Mouse (Mus musculus) kidney, embryonic 16.5 days (tissue): ENCODE data around the gene Stk32c. TPM values are rescaled to one million over a fixed set of nuclear protein-coding genes. Genes with fewer than 3 reads are reported as not detected.

Experiments used
- ATAC-seq: fragments of 200-750 bp; cut with Nextera tagmentation; 2 replicates; pipeline ENCODE4 v1.8.0; 2017; ENCODE audit warnings: moderate TSS enrichment; ENCODE audit not compliant: low FRiP score, low TSS enrichment
- H3K27ac ChIP-seq: fragments of 300-500 bp; sonication (generic); 2 replicates; pipeline ENCODE4 v1.5.1; 2014; ENCODE audit warnings: low read length
- H3K27me3 ChIP-seq: fragments of 300-500 bp; sonication (generic); 2 replicates; pipeline ENCODE4 v1.6.1; 2014; ENCODE audit warnings: low read length, control low read depth, mixed read lengths; ENCODE audit not compliant: insufficient read depth
- H3K36me3 ChIP-seq: fragments of 300-500 bp; sonication (generic); 2 replicates; pipeline ENCODE4 v1.6.1; 2014; ENCODE audit warnings: low read length, control low read depth, mixed read lengths; ENCODE audit not compliant: insufficient read depth
- H3K4me1 ChIP-seq: fragments of 300-500 bp; sonication (generic); 2 replicates; pipeline ENCODE4 v1.6.1; 2014; ENCODE audit warnings: low read length, control low read depth, mixed read lengths; ENCODE audit not compliant: insufficient read depth
- H3K4me2 ChIP-seq: fragments of 300-500 bp; sonication (generic); replicated peaks from 2 replicates; pipeline ENCODE4 v1.6.1; 2014; ENCODE audit warnings: low read depth, low read length
- H3K4me3 ChIP-seq: fragments of 300-500 bp; sonication (generic); 2 replicates; pipeline ENCODE4 v1.5.1; 2014; ENCODE audit warnings: mild to moderate bottlenecking, low read length
- H3K9ac ChIP-seq: fragments of 300-500 bp; sonication (generic); replicated peaks from 2 replicates; pipeline ENCODE4 v1.6.1; 2014; ENCODE audit warnings: low read length
- H3K9me3 ChIP-seq: fragments of 300-500 bp; sonication (generic); 2 replicates; pipeline ENCODE4 v1.6.1; 2016; ENCODE audit warnings: low read length, control low read depth
- WGBS: fragments of 180-500 bp; shearing (Covaris S2); extraction: QIAGEN DNeasy Blood & Tissue Kit; methylation state at CpG from one replicate; pipeline ENCODE4 v1.1.7; 2014; 5-methylcytosine and 5-hydroxymethylcytosine counted together
- polyA plus RNA-seq: library from polyadenylated mRNA; unstranded; fragments of >200 nt; fragmentation: Nextera tagmentation; extraction: Ambion mirVana; gene quantifications from 2 replicates; pipeline ENCODE4 v1.2.1, GENCODE M21; 2015

Gene Stk32c
- polyA plus RNA-seq, 1 experiment from 2014 or later, result 0.39 TPM

DNA sequence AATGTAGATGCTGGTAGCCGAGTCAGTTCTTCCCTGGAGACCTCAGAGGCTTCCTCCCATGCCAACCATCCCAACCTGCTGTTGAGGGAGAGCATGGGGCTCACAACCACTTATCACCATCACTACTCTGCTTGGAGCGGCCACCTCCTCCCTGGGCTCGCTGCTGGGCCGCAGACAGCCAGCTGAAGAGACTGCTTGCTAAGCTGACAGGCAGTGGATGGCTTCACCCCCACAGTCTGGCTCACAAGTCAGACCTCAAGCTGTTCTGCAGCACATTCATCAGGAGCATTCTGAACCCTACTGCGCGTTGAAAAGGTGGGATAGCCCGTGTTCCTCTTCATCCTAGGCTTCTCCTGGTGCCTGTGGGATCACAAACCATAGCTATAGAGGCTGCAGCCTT lies 54.6 kb downstream of the Stk32c start:
- ATAC-seq, result no peak
- Histone ChIP-seq H3K9me3 (no peaks in the 10 kb centered on the region), H3K4me2 (no peak overlapping the region), H3K36me3 (no peaks in the 10 kb centered on the region), H3K9ac (no peak overlapping the region), H3K4me3 (no peak overlapping the region), H3K4me1 (peaks cover 15% of the 10 kb centered on the region), H3K27me3 (no peaks in the 10 kb centered on the region), H3K27ac (no peak overlapping the region)
- 76% methylated on average over 7 of the region's 7 CpGs for WGBS

DNA sequence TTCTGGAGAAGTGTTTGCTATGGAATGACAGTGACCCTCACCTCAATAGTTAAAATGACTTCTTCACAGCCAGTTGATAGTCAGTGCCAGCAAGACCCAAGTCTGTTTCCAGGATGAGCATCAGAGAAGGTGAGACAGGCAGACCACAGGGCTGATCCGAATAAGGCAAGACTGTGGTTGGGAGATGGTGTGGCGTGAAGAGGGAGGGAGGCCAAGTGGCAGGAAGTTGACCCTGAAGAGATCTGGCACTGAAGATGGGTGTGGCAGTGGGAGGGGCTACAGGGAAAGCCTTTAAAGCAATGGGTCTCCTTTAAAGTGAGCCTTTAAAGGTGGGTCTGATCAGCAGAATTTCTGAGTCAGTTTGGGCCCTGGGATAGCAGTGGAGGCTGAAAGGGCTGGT lies 55.6 kb downstream of the Stk32c start:
- Histone ChIP-seq H3K4me1 (peaks cover 15% of the 10 kb centered on the region), H3K9ac (no peak overlapping the region), H3K4me2 (no peak overlapping the region), H3K27me3 (no peaks in the 10 kb centered on the region), H3K9me3 (no peaks in the 10 kb centered on the region), H3K36me3 (no peaks in the 10 kb centered on the region), H3K27ac (no peak overlapping the region), H3K4me3 (no peak overlapping the region)
- ATAC-seq, result no peak
- WGBS, result 14% methylated on average over 2 of the region's 2 CpGs

DNA sequence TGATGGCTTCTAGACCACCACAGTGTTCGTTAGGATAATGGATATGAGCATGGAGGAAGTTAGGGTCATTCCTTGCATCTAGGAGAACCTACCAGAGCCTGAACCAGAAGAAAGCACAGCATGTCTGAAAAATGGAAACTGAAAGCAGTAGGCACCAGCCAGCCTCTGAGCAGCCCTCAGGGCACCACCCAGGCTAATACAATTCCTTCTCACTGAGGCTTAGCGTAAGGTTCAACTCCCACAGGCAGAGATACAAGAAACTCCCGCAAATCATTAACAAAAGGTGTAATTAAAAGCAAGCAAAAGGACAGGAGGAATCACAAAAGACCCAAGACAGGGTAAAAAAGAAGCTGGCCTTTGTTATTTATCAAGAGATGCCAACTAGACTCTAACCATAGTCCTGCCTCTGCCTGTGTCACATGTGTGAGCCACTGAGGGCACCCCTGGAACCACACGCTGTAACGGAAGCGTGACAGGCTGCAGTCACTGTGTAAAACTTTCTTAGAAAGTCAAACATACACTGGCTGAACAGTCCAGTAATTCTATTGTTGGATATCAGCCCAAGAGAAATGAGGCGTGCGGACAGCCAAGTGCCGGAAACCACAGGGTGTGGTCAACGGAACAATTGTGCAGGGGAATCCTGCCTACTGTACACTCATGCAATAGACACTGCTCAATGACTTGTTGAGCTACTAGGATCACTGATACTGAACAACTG lies 56.6 kb downstream of the Stk32c start:
- no peaks in the 10 kb centered on the region for H3K9me3 ChIP-seq
- no peaks in the 10 kb centered on the region for H3K36me3 ChIP-seq
- peaks cover 15% of the 10 kb centered on the region for H3K4me1 ChIP-seq
- no peak overlapping the region for H3K4me3 ChIP-seq
- H3K27ac ChIP-seq, result peak overlapping the region; percentile 3; the same call in 1 of the 2 replicates
- peak; percentile 58; the same call in 1 of the 2 replicates for ATAC-seq
- WGBS, result 41% methylated on average over 10 of the region's 10 CpGs
- H3K4me2 ChIP-seq, result no peak overlapping the region
- H3K9ac ChIP-seq, result no peak overlapping the region
- no peaks in the 10 kb centered on the region for H3K27me3 ChIP-seq

DNA sequence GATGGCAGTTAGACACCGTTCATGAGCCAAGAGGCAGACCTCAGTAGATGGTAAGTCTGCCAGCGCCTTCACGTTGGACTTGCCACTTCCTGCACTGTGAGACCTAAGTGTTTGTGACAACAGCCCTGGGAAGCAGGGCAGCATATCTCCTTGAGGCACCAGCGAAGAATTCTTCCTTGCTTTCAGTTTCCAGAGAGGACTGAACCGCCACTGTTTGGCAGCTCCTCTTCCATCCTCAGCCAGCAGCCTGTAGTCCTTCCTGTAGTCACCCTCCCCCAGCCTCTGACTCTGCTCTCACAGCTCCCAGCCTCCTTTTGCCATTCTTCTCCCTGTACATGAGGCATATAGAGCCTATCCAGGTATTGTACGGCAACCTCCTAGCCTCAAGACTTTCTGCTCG lies 60.2 kb downstream of the Stk32c start:
- Histone ChIP-seq H3K4me1 (peaks cover 23% of the 10 kb centered on the region), H3K9me3 (no peaks in the 10 kb centered on the region), H3K4me2 (no peak overlapping the region), H3K36me3 (no peaks in the 10 kb centered on the region), H3K27ac (no peak overlapping the region), H3K9ac (no peak overlapping the region), H3K4me3 (no peak overlapping the region), H3K27me3 (no peaks in the 10 kb centered on the region)
- WGBS, result 74% methylated on average over 7 of the region's 7 CpGs
- ATAC-seq, result no peak

DNA sequence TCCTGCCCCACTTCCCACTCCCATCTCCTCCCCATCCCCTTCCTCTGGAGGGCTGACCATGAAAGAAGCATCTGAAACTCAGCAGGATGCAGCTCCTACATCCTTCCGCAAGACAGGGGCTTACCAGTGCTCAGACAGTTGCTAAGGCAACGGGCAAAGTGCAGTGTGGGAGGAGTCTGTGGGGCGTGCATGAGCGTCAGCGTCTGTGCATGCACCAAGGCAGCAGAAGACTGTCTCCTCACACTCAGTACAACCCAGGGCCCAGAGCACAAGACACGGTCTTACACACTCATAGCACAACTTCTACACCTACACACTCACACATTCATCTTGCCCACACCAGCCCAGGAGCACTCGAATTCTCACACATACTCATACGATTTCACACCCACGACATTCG lies 62.0 kb downstream of the Stk32c start:
- Histone ChIP-seq H3K36me3 (no peaks in the 10 kb centered on the region), H3K9me3 (no peaks in the 10 kb centered on the region), H3K4me3 (no peak overlapping the region), H3K4me1 (peaks cover 12% of the 10 kb centered on the region), H3K9ac (no peak overlapping the region), H3K4me2 (no peak overlapping the region), H3K27ac (no peak overlapping the region), H3K27me3 (no peaks in the 10 kb centered on the region)
- ATAC-seq, result peak; percentile 84
- 31% methylated on average over 10 of the region's 10 CpGs for WGBS

DNA sequence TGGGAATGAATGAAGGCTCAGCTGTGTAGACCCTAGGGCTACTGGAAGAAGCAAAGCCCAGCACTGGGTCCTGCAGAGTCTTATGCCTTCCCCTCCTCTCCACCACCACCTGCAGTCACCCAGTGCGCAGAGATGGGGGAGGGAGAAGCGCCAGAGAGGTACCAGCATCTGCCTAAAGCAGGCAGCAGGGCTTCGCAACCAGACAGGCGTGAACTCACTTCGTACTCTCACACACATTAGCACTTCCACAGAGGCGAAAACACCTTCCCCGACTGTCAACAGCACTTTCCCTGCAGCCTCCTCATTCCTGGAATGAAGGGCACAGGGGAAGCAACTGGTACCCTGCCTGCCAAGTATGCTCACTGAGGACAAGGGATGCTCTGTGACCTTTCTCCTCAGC lies 63.7 kb downstream of the Stk32c start:
- Histone ChIP-seq H3K9ac (no peak overlapping the region), H3K27ac (no peak overlapping the region), H3K4me3 (no peak overlapping the region), H3K27me3 (no peaks in the 10 kb centered on the region), H3K4me1 (peaks cover 9% of the 10 kb centered on the region), H3K4me2 (no peak overlapping the region), H3K36me3 (no peaks in the 10 kb centered on the region), H3K9me3 (no peaks in the 10 kb centered on the region)
- ATAC-seq, result no peak
- 37% methylated on average over 7 of the region's 7 CpGs for WGBS

DNA sequence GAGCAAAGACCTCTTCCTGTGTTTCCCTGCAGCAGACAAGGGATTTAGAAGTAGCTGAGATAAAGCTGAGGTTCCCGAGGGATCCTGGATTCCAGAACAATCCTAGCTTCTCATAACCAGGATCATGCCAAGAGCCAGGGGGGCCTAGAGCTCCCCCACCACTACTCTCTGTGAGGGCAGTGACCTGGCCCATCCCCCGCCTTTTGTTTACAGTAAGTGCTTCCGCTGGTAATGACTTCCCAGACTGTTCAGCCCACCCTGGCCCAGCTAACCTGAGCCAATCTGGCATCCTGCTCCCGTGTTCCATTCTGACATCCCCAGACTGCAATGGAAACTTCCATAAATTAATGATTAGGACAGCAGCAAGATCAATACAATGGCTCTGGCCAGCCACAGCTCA lies 65.7 kb downstream of the Stk32c start:
- no peak; the same call in 1 of the 2 replicates for ATAC-seq
- Histone ChIP-seq H3K36me3 (no peaks in the 10 kb centered on the region), H3K4me2 (no peak overlapping the region), H3K4me1 (peaks cover 9% of the 10 kb centered on the region), H3K27me3 (no peaks in the 10 kb centered on the region), H3K4me3 (no peak overlapping the region), H3K9me3 (no peaks in the 10 kb centered on the region), H3K27ac (no peak overlapping the region), H3K9ac (no peak overlapping the region)
- 39% methylated on average over 4 of the region's 4 CpGs for WGBS

DNA sequence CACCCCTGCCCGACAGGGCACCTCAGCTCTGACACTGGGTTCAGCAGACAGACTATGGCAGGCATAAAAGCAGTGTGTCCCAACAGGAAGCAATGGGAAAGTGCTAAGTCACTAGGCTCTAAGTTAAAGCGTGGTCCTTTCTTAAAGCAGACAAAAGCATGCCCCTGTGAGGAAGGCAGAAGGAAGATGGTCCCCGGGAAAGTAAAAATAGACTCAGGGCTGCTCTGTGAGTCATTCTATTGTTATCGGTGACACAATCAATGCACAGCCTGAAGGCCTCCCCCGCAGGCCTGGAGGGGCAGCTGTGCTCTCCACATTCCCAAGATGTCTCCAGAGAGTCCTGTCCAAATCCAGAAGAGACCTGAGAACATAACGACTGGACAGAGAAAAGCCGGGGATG lies 67.2 kb downstream of the Stk32c start:
- ATAC-seq, result no peak
- Histone ChIP-seq H3K27me3 (no peaks in the 10 kb centered on the region), H3K4me1 (peaks cover 2% of the 10 kb centered on the region; the same call in 1 of the 2 replicates), H3K4me2 (no peak overlapping the region), H3K27ac (no peak overlapping the region), H3K9me3 (no peaks in the 10 kb centered on the region), H3K4me3 (no peak overlapping the region), H3K9ac (no peak overlapping the region), H3K36me3 (no peaks in the 10 kb centered on the region)
- 64% methylated on average over 7 of the region's 7 CpGs for WGBS

DNA sequence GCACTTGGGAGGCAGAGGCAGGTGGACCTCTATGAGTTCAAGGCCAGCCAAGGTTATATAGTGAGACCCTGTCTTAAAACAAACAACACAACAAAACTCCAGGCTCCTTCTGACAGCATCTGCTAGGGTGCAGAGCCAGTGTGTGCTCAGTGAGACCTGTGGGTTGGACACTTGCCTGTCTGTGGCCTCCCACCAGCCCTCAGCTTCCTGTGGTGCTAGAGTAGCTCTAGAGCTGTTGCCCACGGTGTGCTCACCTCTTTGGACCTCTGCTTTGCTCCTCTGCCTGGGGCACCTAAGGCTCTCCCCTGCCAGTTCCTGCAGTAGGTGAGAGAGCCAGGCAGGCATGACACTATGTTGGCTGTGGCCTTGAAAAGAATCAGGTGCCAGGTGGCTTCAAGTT lies 69.3 kb downstream of the Stk32c start:
- H3K4me2 ChIP-seq, result no peak overlapping the region
- H3K27me3 ChIP-seq, result no peaks in the 10 kb centered on the region
- H3K4me3 ChIP-seq, result no peak overlapping the region
- 44% methylated on average over 1 of the region's 1 CpGs for WGBS
- H3K27ac ChIP-seq, result no peak overlapping the region
- H3K9ac ChIP-seq, result no peak overlapping the region
- H3K4me1 ChIP-seq, result no peaks in the 10 kb centered on the region
- no peak for ATAC-seq
- no peaks in the 10 kb centered on the region for H3K36me3 ChIP-seq
- no peaks in the 10 kb centered on the region for H3K9me3 ChIP-seq

DNA sequence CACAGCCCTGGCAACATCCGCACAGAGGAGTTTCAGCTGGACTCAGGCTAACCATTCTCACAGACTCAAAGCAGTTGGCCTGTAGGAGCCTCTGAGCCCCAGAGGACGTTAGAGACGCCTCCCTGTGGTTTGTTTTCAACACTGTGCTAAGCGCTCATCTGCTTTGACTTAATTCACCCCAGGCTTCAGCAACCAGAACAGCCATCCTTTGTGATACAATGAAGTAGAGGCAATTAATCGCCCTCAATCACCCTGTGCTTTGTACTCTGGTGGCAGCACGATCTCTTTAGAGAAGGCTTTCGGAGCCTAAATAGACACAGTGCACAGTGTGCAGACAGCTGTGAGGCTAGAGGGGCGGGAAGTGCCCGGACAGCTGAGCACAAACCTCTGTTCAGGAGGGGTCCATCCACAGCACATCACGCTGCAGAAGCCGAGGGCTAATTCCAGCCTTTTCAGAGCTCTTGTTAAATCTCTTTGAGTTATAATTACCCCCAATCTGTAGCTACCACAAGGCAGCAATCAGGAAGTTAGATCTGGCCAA lies 73.1 kb downstream of the Stk32c start:
- no peaks in the 10 kb centered on the region for H3K36me3 ChIP-seq
- no peaks in the 10 kb centered on the region for H3K9me3 ChIP-seq
- H3K4me3 ChIP-seq, result no peak overlapping the region
- H3K27me3 ChIP-seq, result no peaks in the 10 kb centered on the region
- WGBS, result 23% methylated on average over 11 of the region's 11 CpGs
- no peak for ATAC-seq
- no peak overlapping the region for H3K9ac ChIP-seq
- no peaks in the 10 kb centered on the region for H3K4me1 ChIP-seq
- H3K27ac ChIP-seq, result no peak overlapping the region
- H3K4me2 ChIP-seq, result no peak overlapping the region
